Mouse (Mus musculus): Measurements from ENCODE around the gene Tmem127. TPM values are rescaled to one million over a fixed set of nuclear protein-coding genes. Genes with fewer than 3 reads are reported as not detected.
"Not testable (repeated sequence)": the region's sequence is repeated elsewhere in the genome, so short reads cannot be mapped to it uniquely, and the experiment has no call there.

Tmem127 gene
- polyA plus RNA-seq, 1 experiment from 2014 or later, result 12.1 TPM

GRCm38 (mm10) chr2:127269491-127270299, 22.0 kb downstream of the Tmem127 start, which contains the start of gene Stard7:
Stard7 (plus strand) TSS chr2:127270218.
- under 1% methylated on average over 49 of the region's 49 CpGs for WGBS (ENCODE audit: insufficient replicate concordance)
- Histone ChIP-seq H3K4me3 (replicated peaks) (peak within 1 kb of the TSS; percentile 93), H3K4me1 (replicated peaks) (peaks cover 32% of the 10 kb centered on the region), H3K4me2 (peak within 1 kb of the TSS; percentile 87), H3K27ac (replicated peaks) (peak within 1 kb of the TSS; percentile 92), H3K9me3 (replicated peaks) (no peaks in the 10 kb centered on the region), H3K27me3 (no peaks in the 10 kb centered on the region), H3K36me3 (replicated peaks) (0 out of 2 replicates have a peak, but pooled peaks cover 7% of the 10 kb centered on the region), H3K9ac (peak within 1 kb of the TSS; percentile 94)
- peak; percentile 98 for ATAC-seq (ENCODE audit: insufficient read depth)

DNA sequence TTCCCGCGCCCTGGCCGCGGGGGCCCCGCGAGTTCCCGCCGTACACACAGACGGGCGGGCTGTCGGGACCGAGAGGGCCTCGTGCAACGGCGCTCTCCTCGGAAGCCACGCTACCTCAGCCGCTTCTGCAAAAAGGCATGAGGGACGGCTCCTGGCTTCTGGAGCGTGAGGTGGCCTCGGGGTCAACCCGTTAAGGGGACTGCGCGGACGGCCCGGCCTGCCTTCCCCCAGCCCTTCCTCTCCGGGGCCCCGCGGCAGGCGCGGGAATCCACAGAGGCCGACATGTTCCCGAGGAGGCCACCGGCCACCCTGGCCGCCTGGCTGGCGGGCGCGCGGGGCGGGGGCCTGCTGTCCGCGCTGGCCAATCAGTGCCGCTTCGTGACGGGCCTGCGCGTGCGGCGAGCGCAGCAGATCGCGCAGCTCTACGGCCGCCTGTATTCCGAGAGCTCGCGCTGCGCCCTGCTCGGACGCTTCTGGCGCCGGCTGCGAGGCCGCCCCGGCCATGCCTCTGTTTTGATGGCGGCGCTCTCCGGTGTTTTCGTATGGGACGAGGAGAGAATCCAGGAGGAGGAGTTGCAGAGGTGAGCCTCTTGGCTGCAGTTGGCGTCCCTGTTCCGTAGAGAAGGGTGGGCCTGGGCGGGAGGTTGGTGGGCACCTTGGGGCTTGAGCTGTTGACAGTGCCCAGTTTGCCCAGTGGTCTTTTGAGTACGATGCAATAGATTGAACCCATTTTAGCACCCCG, 22.8 kb downstream of the Tmem127 start:
- peak overlapping the region; percentile 94 for H3K9ac ChIP-seq
- H3K4me3 ChIP-seq (replicated peaks), result peak overlapping the region; percentile 93
- H3K36me3 ChIP-seq (replicated peaks), result 0 out of 2 replicates have a peak, but pooled peaks cover 7% of the 10 kb centered on the region
- H3K27ac ChIP-seq (replicated peaks), result peak overlapping the region; percentile 92
- under 1% methylated on average over 75 of the region's 75 CpGs for WGBS (ENCODE audit: insufficient replicate concordance)
- peak overlapping the region; percentile 87 for H3K4me2 ChIP-seq
- no peaks in the 10 kb centered on the region for H3K27me3 ChIP-seq
- H3K4me1 ChIP-seq (replicated peaks), result peaks cover 39% of the 10 kb centered on the region
- ATAC-seq (ENCODE audit: insufficient read depth), result peak; percentile 92
- no peaks in the 10 kb centered on the region for H3K9me3 ChIP-seq (replicated peaks)

DNA sequence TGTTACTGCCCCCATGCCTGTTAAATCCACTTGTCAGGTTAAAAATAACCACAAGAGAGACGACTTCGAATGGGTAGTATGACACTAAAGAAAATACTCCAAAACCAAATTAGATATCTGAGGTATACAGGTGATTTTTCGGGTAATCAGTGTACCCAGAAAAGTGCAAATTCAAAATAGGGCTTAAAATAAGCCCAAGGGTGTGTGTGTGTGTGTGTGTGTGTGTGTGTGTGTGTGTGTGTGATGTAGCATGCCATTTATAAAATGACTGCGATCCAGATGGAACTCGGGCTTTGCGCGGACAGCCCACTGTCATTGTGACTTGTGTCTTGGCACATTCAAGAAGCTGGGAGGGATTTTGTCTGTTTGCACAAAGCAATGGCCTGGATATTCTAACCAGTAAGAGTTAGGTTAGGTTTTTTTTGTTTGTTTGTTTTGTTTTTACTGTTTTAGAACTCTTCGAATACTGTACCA, 23.4 kb downstream of the Tmem127 start:
- 0 out of 2 replicates have a peak, but pooled peaks cover 7% of the 10 kb centered on the region for H3K36me3 ChIP-seq (replicated peaks)
- H3K27ac ChIP-seq (replicated peaks), result peak overlapping the region; percentile 92
- peak overlapping the region; percentile 87 for H3K4me2 ChIP-seq
- no peaks in the 10 kb centered on the region for H3K27me3 ChIP-seq
- peak overlapping the region; percentile 94 for H3K9ac ChIP-seq
- no peak for ATAC-seq (ENCODE audit: insufficient read depth)
- peaks cover 45% of the 10 kb centered on the region for H3K4me1 ChIP-seq (replicated peaks)
- 8% methylated on average over 8 of the region's 8 CpGs for WGBS (ENCODE audit: insufficient replicate concordance)
- H3K9me3 ChIP-seq (replicated peaks), result no peaks in the 10 kb centered on the region
- H3K4me3 ChIP-seq (replicated peaks), result peak overlapping the region; percentile 93

DNA sequence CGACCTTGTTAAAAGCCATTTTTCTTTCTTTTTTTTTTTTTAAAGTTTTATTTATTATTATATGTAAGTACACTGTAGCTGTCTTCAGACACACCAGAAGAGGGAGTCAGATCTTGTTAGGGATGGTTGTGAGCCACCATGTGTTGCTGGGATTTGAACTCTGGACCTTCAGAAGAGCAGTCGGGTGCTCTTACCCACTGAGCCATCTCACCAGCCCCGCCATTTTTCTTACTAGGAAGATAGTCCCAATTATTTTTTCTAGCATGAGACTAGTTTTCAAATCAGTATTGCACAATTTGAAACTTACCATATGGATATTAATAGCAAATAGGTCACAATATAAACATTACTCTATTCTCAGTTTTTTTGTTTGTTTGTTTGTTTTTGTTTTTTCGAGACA, 24.3 kb downstream of the Tmem127 start:
- not testable (repeated sequence) for H3K27me3 ChIP-seq; H3K36me3 ChIP-seq (replicated peaks); H3K9ac ChIP-seq; ATAC-seq (ENCODE audit: insufficient read depth); H3K9me3 ChIP-seq (replicated peaks); H3K27ac ChIP-seq (replicated peaks)
- peak overlapping the region; percentile 93 for H3K4me3 ChIP-seq (replicated peaks)
- 76% methylated on average over 4 of the region's 4 CpGs for WGBS (ENCODE audit: insufficient replicate concordance)
- peaks cover 51% of the 10 kb centered on the region for H3K4me1 ChIP-seq (replicated peaks)
- H3K4me2 ChIP-seq, result peak overlapping the region; percentile 87

- 0 out of 2 replicates have a peak, but pooled peaks cover 7% of the 10 kb centered on the region for H3K36me3 ChIP-seq (replicated peaks)
- no peaks in the 10 kb centered on the region for H3K9me3 ChIP-seq (replicated peaks)
- 86% methylated on average over 3 of the region's 3 CpGs for WGBS (ENCODE audit: insufficient replicate concordance)
- H3K27ac ChIP-seq (replicated peaks), result no peak overlapping the region
- no peak overlapping the region for H3K4me3 ChIP-seq (replicated peaks)
- no peak overlapping the region for H3K9ac ChIP-seq
- H3K4me2 ChIP-seq, result peak overlapping the region; percentile 11; the same call in 1 of the 2 replicates
- no peak for ATAC-seq (ENCODE audit: insufficient read depth)
- H3K4me1 ChIP-seq (replicated peaks), result peaks cover 51% of the 10 kb centered on the region
- no peaks in the 10 kb centered on the region for H3K27me3 ChIP-seq
Observed at GRCm38 (mm10) chr2:127272806-127273205, 25.1 kb downstream of the Tmem127 start.

DNA sequence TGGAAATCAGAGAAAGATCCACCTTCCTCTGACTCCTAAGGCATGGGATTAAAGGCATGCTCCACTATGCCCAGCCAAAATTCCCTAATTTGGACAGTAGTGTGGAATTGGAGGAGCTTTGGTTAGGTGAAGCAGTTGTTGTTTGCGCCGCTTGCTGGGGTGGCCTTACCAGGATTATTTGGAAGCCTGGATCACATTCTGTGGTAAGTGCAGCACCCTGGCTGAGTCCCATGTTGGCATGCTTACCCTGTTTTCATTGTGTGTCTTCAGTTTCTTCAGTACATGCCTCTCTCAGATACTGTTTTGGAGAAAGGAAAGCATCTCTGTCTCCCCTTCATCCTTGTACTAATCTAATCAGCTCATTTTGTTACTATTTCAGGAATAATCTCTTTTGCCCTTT, 26.9 kb downstream of the Tmem127 start:
- Histone ChIP-seq H3K4me2 (peak overlapping the region; percentile 7; the same call in 1 of the 2 replicates), H3K27ac (replicated peaks) (peak overlapping the region; percentile 41; the same call in 1 of the 2 replicates), H3K9ac (0 out of 2 replicates have a peak overlapping the region, but pooled peaks have one; percentile 9), H3K4me3 (replicated peaks) (no peak overlapping the region), H3K36me3 (replicated peaks) (0 out of 2 replicates have a peak, but pooled peaks cover 7% of the 10 kb centered on the region), H3K4me1 (replicated peaks) (peaks cover 47% of the 10 kb centered on the region), H3K9me3 (replicated peaks) (no peaks in the 10 kb centered on the region), H3K27me3 (no peaks in the 10 kb centered on the region)
- ATAC-seq (ENCODE audit: insufficient read depth), result no peak
- WGBS (ENCODE audit: insufficient replicate concordance), result 88% methylated on average over 2 of the region's 2 CpGs

DNA sequence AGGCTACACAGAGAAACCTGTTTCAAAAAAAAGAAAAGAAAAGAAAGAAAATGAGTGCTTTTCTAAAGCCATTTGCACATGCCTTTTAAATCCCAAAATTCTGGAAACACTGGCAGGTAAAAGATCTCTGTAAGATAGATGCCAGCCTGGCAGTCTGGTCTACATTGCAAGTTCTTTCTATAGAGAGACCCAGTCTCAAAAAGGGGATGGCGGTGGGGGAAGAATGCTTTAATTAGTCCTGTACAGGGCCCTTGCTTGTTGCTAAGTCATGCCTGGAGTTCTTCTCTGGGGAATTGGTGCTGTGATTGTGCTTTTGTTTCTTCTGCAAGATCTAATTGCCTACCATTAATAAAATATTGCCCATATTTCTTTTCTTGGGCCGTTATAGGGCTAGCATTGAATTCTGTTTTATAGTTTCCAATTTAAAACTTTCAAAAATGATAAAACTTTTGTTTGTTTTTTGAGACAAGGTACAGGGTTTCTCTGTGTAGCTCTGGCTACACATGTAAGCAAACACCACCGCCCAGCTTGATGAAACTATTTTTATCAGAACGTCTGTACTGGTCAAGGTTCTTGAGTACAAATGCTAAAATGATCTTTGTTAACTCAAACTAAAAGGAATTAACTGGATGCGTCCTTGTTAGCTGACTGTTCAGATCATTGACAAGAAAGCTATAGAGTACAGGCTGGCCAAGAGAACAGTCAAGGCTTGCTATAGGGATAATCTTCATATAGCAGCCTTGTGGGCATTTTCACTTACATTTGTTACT, 28.0 kb downstream of the Tmem127 start:
- H3K27me3 ChIP-seq, result no peaks in the 10 kb centered on the region
- H3K9me3 ChIP-seq (replicated peaks), result no peaks in the 10 kb centered on the region
- 70% methylated on average over 5 of the region's 5 CpGs for WGBS (ENCODE audit: insufficient replicate concordance)
- H3K27ac ChIP-seq (replicated peaks), result no peak overlapping the region
- H3K9ac ChIP-seq, result no peak overlapping the region
- peaks cover 47% of the 10 kb centered on the region for H3K4me1 ChIP-seq (replicated peaks)
- no peak overlapping the region for H3K4me3 ChIP-seq (replicated peaks)
- no peak overlapping the region for H3K4me2 ChIP-seq
- 0 out of 2 replicates have a peak, but pooled peaks cover 7% of the 10 kb centered on the region for H3K36me3 ChIP-seq (replicated peaks)
- no peak for ATAC-seq (ENCODE audit: insufficient read depth)

DNA sequence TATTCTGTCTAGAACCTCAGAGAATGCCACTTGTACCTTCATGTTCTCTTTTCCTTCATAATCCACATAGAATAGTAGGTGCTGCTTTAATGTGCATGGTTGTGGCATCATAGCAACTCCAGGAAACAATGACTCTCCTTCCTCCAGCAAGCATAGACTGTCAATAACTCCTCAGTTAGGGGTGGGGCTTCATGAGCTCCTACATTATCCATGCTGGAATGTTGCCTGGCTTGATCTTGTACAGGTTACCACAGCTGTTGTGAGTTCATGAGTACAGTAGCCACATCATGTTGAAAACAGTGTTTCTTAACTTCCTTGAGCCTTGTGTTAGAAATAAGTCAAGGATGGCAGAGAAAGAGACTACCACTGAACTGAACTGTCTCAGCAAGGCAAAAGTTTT, 30.5 kb downstream of the Tmem127 start:
- Histone ChIP-seq H3K27ac (replicated peaks) (no peak overlapping the region), H3K4me3 (replicated peaks) (no peak overlapping the region)
- ATAC-seq (ENCODE audit: insufficient read depth), result no peak

DNA sequence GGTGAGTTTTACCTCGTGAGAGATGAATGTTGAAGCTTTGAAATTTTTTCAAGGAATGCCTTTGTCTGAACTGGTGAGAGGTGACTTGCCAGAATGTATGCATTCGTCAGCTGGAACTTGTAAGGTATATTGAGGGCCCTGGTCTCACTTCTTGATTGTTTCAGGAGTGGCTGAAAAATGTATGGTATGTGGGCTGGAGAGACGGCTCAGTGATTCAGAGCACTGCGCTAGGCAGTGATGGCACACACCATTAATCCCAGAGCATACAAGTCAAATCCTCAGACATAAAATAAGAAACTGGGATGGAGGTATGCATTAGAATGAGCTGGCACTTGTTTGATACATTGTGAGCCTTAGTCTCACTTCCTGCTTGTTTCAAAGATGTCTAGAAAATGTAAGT, 44.5 kb downstream of the Tmem127 start:
- 80% methylated on average over 4 of the region's 4 CpGs for WGBS (ENCODE audit: insufficient replicate concordance)
- H3K9ac ChIP-seq, result no peak overlapping the region
- H3K4me3 ChIP-seq (replicated peaks), result no peak overlapping the region
- H3K36me3 ChIP-seq (replicated peaks), result peaks cover 79% of the 10 kb centered on the region
- H3K4me2 ChIP-seq, result no peak overlapping the region
- no peak for ATAC-seq (ENCODE audit: insufficient read depth)
- no peaks in the 10 kb centered on the region for H3K9me3 ChIP-seq (replicated peaks)
- no peaks in the 10 kb centered on the region for H3K27me3 ChIP-seq
- H3K4me1 ChIP-seq (replicated peaks), result no peaks in the 10 kb centered on the region
- H3K27ac ChIP-seq (replicated peaks), result no peak overlapping the region

More for the DNA sequence above, 30.5 kb downstream of the Tmem127 start:
- Histone ChIP-seq H3K36me3 (replicated peaks) (no peaks in the 10 kb centered on the region), H3K27me3 (no peaks in the 10 kb centered on the region), H3K4me2 (no peak overlapping the region), H3K9me3 (replicated peaks) (no peaks in the 10 kb centered on the region), H3K4me1 (replicated peaks) (peaks cover 33% of the 10 kb centered on the region), H3K9ac (no peak overlapping the region)

GRCm38 (mm10) chr2:127297001-127297805, 49.5 kb downstream of the Tmem127 start:
- no peak for ATAC-seq (ENCODE audit: insufficient read depth)
- 81% methylated on average over 7 of the region's 7 CpGs for WGBS (ENCODE audit: insufficient replicate concordance)
- no peaks in the 10 kb centered on the region for H3K9me3 ChIP-seq (replicated peaks)
- no peak overlapping the region for H3K4me2 ChIP-seq
- H3K36me3 ChIP-seq (replicated peaks), result peaks cover 86% of the 10 kb centered on the region
- no peaks in the 10 kb centered on the region for H3K27me3 ChIP-seq
- no peak overlapping the region for H3K27ac ChIP-seq (replicated peaks)
- no peak overlapping the region for H3K4me3 ChIP-seq (replicated peaks)
- H3K9ac ChIP-seq, result no peak overlapping the region
- 0 out of 2 replicates have a peak, but pooled peaks cover 3% of the 10 kb centered on the region for H3K4me1 ChIP-seq (replicated peaks)

Measured in liver, embryonic 15.5 days (tissue).